Mouse (Mus musculus): Measurements from ENCODE around the gene Pnpla1.

DNA sequence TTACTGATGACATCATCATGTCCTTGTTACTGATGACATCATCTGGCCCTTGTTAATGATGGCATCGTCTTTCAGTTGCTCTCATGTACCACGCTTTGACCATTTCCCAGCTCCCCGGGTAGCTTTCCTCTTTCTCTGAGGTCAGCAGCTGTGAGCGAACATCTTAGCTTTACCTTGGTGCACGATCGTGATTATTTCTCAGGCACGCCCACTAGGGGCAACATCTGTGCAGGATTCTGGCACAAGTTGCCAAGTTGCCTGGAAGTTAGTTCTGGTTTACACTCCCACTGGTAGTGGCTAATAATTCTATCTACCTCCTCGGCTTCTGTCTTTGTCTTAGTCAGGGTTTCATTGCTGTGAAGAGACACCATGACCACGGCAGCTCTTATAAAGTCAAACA, 26.2 kb upstream of the Pnpla1 start:
- TF ChIP-seq EP300 (IDR thresholded peaks at IDR 0.05; ENCODE audit: insufficient read depth, low read depth, low read length) (no peak), POLR2A (IDR thresholded peaks at IDR 0.05; ENCODE audit: insufficient read depth, low read depth, low read length) (no peak), CTCF (IDR thresholded peaks at IDR 0.05) (no peak)
